Mouse (Mus musculus) adrenal gland, adult 2 months (tissue): ENCODE results near the gene Cpox. TPM values are rescaled to one million over a fixed set of nuclear protein-coding genes. Genes with fewer than 3 reads are reported as not detected.
"Not testable (repeated sequence)": the region's sequence is repeated elsewhere in the genome, so short reads cannot be mapped to it uniquely, and the experiment has no call there.

Experiments used
- DNase-seq: peaks from one replicate; pipeline ENCODE4 v3.0.0; 2021
- long read RNA-seq: library from polyadenylated mRNA; stranded (forward); transcript quantifications from one replicate; pipeline ENCODE4 v2.0.0, GENCODE M21; 2021
- polyA plus RNA-seq: library from polyadenylated mRNA; depleted of rRNA; stranded (reverse); fragments of >200 nt; gene quantifications from 2 replicates; pipeline ENCODE4 v1.2.3, GENCODE M21; 2012; rRNA removed
- total RNA-seq, 2 experiments: library from RNA; stranded (reverse); gene quantifications; 2 replicates each; pipeline ENCODE4 v1.2.3; 2021

The Cpox gene
- 10 to 100 TPM; 12.2 to 17.0 TPM for total RNA-seq
- polyA plus RNA-seq, result 10.1 and 10.5 TPM in 2 replicates
- long read RNA-seq, transcript Cpox-201 (7 exons, 3,097 nt), result major isoform, 11 of 13 reads
- long read RNA-seq, partial matches to known transcripts, result 0 of 13 reads
- long read RNA-seq, other reads (novel, unspliced or antisense), result 2 of 13 reads

- peak; percentile 91 for DNase-seq
These were observed at the start of gene Cpox for GRCm38 (mm10) chr16:58669917-58670630. Gene Cpox (plus strand): TSS chr16:58670292.

GRCm38 (mm10) chr16:58622377-58622776 lies 47.7 kb upstream of the Cpox start:
- DNase-seq, result no peak

DNA sequence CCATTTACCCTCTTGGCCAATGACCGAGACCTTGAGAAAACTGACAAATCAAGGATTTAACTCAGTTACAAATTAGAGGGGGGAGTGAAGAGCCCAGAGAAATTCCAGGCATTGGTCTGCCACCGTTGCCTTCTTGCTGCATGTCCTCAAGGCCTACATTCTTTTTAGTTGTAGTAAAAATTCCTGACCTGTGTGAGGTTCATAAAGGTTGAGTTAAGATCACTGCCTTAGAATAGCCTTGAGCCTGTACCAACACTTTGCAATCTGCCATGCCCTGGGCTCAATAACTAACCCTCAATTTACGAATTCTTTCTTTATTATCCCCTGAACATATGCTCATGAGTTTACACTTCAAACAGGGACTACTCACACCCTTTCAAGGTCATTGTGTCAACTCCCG lies 47.0 kb upstream of the Cpox start:
- DNase-seq, result peak; percentile 10

DNA sequence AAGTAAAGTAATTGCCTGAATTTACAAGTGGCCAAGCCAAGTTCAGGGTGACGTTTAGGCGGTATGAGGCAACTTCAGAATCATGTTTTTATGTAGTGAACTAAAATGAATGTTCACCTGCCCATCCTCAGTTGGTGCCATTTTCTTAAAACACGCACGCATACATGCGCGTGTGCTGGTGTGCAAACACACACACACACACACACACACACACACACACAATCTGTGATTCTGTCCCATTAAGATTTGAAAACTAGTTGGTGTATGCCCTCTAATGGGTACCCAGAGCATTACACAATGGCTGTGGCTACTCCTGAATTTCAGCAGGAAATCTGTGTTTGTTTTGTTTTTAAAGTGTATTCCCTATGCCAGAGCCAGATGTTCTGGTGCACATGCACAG lies 46.1 kb upstream of the Cpox start:
- peak; percentile 22 for DNase-seq

GRCm38 (mm10) chr16:58627597-58628335 lies 42.3 kb upstream of the Cpox start:
- no peak for DNase-seq

DNA sequence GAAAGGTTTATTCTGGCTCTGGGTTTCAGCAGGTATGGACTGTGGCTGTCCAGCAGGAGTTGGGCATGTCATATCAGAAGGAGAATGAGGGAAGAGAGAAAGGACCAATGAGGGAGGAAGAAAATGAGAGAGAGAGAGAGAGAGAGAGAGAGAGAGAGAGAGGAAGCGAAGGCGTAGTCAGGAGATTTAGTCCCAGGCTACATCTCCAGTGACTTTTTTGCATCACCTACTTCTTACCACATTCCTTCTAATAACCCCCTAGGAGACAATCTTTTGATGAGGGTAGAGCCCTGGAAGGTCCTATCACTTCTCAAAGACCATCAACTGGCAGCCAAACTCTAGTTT lies 41.8 kb upstream of the Cpox start:
- DNase-seq, result no peak

DNA sequence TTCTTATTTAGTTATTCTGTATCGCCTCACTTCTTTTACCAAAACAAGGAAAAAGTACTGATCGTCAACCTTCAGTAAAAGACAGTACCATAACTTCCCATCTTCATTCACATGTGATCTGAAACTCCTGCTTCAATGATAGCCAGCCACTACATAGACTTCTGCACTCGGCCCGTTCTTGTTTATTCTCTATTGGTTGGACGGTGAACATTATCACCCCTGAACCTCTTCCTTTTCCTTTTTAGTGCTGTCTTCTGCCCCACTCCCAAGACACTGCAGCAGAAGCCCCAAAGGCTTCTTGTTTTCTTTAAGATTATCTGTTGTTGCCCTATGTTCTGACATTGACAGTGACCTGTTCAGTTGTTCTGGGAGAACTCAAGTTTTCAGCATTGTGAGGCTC lies 41.1 kb upstream of the Cpox start:
- no peak for DNase-seq

DNA sequence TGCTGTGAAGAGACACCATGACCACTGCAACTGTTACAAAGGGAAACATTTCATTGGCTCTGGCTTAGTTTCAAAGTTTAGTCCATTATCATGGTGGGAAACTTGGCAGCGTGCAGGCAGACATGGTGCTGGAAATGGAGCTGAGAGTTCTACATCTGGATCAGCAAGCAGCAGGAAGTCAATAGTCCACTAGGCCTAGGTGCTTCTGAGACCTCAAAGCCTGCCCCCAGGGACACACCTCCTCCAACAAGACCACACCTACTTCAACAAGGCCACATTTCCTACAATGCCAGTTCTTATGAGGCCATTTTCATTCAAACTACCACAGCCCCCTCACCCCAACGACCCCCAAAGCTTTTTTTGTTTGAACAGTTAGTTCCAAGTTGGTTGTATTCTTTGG lies 40.4 kb upstream of the Cpox start:
- no peak for DNase-seq

DNA sequence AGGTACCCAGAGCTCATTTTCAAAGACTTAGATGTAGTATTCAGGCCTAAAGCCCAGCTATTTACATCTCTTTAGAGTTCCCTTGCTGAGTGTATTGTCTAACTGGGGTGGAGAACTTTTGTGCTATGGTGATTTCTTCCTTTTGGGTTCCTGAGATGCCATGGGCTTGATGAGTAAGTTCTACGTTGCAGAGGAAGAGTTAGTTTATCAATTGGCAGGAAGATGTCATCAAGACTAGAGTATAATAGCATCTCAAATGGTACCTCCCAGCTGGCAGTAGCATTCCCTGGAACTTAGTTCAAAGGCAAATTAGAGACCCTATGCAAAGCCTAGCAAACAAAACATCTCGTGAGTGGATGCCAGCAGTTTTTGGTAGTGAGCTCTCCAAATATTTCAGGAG lies 34.2 kb upstream of the Cpox start:
- no peak for DNase-seq

- DNase-seq, result no peak
These were observed 32.6 kb upstream of the Cpox start for GRCm38 (mm10) chr16:58637448-58637847.

DNA sequence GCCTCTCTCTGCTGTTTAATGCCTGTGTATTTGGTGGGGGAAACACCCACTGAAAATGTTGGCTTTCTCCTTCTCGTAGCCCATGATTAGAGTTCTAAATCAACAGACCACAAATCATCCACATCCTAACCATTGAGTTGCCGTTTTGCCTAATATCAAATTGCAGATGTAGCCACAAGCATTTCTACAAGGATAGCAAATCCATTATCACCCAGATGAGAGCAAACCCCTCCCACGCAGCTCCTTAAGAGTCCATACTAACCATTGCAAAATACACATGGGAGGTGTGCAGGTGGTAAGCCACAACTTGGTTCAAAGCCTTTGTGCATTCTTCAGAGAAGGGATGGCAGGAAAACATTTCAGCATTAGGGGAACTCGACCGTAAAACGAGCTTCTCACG lies 32.1 kb upstream of the Cpox start:
- DNase-seq, result no peak

DNA sequence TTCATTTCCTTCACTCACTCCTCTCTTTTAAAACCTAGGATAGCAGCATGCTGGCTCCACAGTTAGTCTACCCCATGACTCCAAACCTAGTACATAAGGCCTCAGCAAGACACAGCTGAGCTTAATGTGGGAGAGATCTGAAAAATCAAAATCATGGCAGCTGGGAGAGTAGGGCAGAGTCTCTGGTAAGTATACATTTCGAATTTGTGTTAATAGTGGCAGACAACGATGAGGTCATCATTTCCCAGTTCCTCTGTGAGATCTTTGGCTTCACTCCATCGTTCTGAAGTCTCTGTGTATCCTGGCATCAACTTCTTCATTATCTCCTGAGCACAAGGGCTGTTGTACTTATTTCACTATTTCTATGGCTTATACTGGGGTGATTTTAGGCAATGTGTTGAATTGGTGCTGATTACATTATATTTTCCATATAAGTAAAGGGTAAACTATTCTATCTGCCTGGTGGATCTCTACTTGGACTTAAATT lies 31.4 kb upstream of the Cpox start, which contains the start of gene E330017A01Rik:
Gene E330017A01Rik (minus strand): TSS at position 51 of the 487 bp plus-strand sequence.
- no peak for DNase-seq

GRCm38 (mm10) chr16:58649979-58650378 lies 20.1 kb upstream of the Cpox start:
- DNase-seq, result no peak

DNA sequence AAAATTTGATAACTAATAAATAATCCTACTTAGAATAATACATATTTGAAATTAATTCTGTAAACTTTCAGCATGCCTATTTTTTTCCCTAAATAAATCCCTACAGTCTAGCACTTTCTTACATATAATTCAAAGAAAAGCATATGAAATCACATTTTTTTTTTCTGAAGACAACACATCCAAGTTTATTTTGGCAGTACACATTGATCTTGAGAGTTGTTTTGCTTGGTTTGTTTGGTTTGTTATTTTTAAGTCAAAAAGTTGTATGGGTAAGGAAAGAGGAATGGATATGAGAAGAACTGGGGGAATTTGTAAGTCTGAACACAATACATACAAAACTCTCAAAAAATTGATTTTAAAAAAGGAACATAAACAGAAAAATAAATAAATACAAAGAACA lies 14.3 kb upstream of the Cpox start:
- DNase-seq, result no peak

GRCm38 (mm10) chr16:58656526-58656925 lies 13.6 kb upstream of the Cpox start:
- DNase-seq, result no peak

DNA sequence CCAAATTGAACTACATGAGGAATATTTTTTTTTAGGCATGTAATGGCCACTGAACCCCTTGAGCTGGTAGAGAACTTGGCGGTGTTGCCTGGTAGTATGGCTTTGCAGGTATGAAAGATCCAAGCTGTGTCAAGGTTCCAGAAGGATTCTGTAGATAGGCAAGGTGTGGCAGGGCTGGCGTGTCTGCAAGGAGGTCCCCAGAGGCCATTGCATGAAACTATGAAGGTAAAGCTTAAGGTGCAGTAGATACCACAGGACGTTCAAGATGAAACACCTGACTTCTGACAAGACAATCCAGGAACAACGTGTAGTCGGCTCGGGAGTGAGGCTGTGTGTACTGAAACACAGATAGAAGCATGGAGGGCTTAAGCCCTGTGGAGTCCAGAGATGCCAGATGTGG lies 11.4 kb upstream of the Cpox start:
- no peak for DNase-seq

- DNase-seq, result no peak
These were observed 8.3 kb upstream of the Cpox start for GRCm38 (mm10) chr16:58661826-58662225.

DNA sequence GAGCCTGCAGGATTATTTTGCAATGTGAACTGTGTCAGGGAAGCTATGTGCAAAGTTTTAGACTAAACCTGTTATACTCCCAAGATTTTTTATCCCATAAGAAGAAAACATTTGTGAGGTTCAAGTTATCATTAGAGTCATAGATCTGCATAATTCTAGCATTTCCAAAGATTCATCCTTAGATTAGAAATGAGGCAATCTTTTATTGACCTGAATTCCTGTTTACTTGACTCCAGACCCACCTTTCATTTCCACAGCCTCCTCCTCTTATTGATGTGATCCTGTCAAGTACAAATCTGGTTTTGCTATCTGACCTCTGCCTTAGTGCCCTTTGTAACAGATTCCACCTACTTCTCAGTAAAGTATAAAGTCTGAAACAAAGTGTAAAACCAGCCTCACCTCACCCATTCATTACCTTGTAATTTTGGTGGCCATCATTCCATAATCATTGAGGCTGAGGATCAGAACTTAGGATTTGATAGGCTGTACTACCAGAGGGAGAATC lies 7.8 kb upstream of the Cpox start:
- no peak for DNase-seq

DNA sequence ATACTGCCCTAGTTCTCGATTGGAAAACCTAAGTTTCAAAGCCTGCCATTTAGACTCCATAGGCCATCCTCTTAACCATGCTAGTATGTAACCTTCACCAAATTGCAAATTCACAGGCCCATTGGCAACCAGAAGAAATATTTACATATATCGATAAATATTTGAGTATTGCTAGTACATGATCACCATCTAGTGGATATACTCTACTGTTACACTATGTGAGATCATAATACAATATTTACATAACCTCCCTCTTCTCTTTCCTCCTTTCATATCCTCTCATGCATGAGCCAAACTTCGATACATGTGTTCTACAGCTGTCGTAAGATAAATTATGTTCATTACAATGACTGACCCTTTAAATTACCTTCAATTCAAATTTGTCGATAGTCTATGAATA lies 7.1 kb upstream of the Cpox start:
- no peak for DNase-seq

DNA sequence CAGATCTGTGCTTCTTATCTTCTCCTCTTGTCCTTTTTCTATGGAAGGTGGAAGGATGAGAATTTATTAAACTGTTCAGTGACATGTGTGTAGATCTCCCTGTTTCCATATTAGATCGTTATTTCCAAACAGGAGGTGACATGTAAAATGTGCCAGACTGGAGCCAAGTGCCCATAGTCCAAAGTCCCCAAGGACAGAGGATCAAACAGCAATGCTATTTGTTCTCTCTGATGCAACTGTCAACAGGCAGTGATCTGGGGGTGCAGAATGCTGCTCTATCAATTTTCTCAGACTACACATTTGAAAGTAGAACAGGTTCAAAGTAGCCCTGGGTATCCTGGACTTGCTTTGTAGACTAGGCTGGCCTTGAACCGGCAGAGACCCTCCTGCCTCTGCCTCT lies 6.3 kb upstream of the Cpox start:
- DNase-seq, result no peak

GRCm38 (mm10) chr16:58665137-58665536 lies 5.0 kb upstream of the Cpox start:
- DNase-seq, result not testable (repeated sequence)

DNA sequence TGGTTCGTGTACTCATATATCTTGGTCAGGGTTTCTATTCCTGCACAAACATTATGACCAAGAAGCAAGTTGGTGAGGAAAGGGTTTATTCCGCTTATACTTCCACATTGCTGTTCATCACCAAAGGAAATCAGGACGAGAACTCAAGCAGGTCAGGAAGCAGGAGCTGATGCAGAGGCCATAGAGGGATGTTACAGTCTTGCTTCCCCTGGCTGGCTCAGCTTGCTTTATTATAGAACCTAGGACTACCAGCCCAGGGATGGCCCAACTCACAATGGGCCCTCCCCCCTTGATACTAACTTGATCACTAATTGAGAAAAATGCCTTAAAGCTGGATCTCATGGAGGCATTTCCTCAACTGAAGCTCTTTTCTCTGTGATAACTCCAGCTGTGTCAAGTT lies 3.4 kb upstream of the Cpox start:
- DNase-seq, result not testable (repeated sequence)

DNA sequence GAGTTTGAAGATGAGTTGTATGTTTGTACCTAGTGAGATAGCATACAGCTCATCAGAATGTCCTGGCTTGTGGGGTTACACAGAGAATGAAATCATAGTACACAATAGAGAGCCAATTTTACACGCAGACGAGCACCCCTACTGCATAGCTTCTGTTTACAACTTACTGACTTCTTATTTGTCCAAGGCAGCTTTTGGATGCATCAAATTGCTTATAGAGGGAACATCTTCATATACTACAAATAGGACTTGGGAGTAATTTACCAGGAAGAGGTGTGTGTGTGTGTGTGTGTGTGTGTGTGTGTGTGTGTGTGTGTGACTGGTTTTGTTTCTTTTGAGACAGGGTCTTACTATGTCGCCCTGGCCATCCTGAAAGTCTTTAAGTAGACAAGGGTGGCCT lies 1.5 kb upstream of the Cpox start:
- no peak for DNase-seq
